Mouse (Mus musculus) spleen, adult 2 months (tissue): ENCODE measurements around the gene Zbtb8os.

Experiments used
- CTCF ChIP-seq: fragments of 200-500 bp; IDR thresholded peaks from 2 replicates; pipeline ENCODE4 v1.5.1; 2011; ENCODE audit warnings: mild to moderate bottlenecking, inconsistent platforms; ENCODE audit not compliant: insufficient read depth, insufficient read length, insufficient replicate concordance; ENCODE audit errors: extremely low read depth
- POLR2A ChIP-seq: fragments of 200-500 bp; IDR thresholded peaks from 2 replicates; pipeline ENCODE4 v1.6.1; 2011; ENCODE audit warnings: low read depth, low read length, inconsistent platforms

- TF ChIP-seq POLR2A, result no peak
- no peak for TF ChIP-seq CTCF
Measured at GRCm38 (mm10) chr4:129346481-129347154, 11.1 kb downstream of the Zbtb8os start.
